Mouse (Mus musculus) intestine, postnatal 0 days (tissue): ENCODE data around the gene Vasp. TPM values are rescaled to one million over a fixed set of nuclear protein-coding genes. Genes with fewer than 3 reads are reported as not detected.

Experiments used
- ATAC-seq: fragments of 200-750 bp; cut with Nextera tagmentation; 2 replicates; pipeline ENCODE4 v1.8.0; 2017; ENCODE audit warnings: mild to moderate bottlenecking, moderate TSS enrichment, moderate library complexity
- H3K27ac ChIP-seq: fragments of 300-500 bp; sonication (generic); 2 replicates; pipeline ENCODE4 v1.5.1; 2014; ENCODE audit warnings: mild to moderate bottlenecking, low read depth, low read length, moderate library complexity
- H3K27me3 ChIP-seq: fragments of 300-500 bp; sonication (generic); replicated peaks from 2 replicates; pipeline ENCODE4 v1.6.1; 2014; ENCODE audit warnings: low read length, mixed read lengths; ENCODE audit not compliant: control insufficient read depth, insufficient read depth
- H3K36me3 ChIP-seq: fragments of 300-500 bp; sonication (generic); 2 replicates; pipeline ENCODE4 v1.6.1; 2014; ENCODE audit warnings: mild to moderate bottlenecking, moderate library complexity; ENCODE audit not compliant: control insufficient read depth, insufficient read depth
- H3K4me1 ChIP-seq: fragments of 300-500 bp; sonication (generic); replicated peaks from 2 replicates; pipeline ENCODE4 v1.6.1; 2014; ENCODE audit warnings: antibody characterized with exemption, low read length, mixed read lengths; ENCODE audit not compliant: control insufficient read depth, insufficient read depth
- H3K4me2 ChIP-seq: fragments of 300-500 bp; sonication (generic); replicated peaks from 2 replicates; pipeline ENCODE4 v1.6.1; 2014; ENCODE audit warnings: low read depth, mild to moderate bottlenecking, moderate library complexity
- H3K4me3 ChIP-seq: fragments of 300-500 bp; sonication (generic); 2 replicates; pipeline ENCODE4 v1.5.1; 2014; ENCODE audit warnings: low read depth, low read length
- H3K9ac ChIP-seq: fragments of 300-500 bp; sonication (generic); 2 replicates; pipeline ENCODE4 v1.6.1; 2014; ENCODE audit warnings: mild to moderate bottlenecking, low read depth, low read length
- H3K9me3 ChIP-seq: fragments of 300-500 bp; sonication (generic); 2 replicates; pipeline ENCODE4 v1.6.1; 2016; ENCODE audit warnings: mixed run types; ENCODE audit not compliant: control insufficient read depth
- CTCF ChIP-seq: sonication (generic); IDR thresholded peaks from 2 replicates; pipeline ENCODE4 v1.5.1; 2016; ENCODE audit warnings: low read depth, mild to moderate bottlenecking, control low read depth, antibody characterized with exemption, moderate library complexity
- WGBS: fragments of 180-500 bp; shearing (Covaris S2); extraction: QIAGEN DNeasy Blood & Tissue Kit; methylation state at CpG from one replicate; pipeline ENCODE4 v1.1.7; 2014; 5-methylcytosine and 5-hydroxymethylcytosine counted together
- polyA plus RNA-seq: library from polyadenylated mRNA; unstranded; fragments of >200 nt; fragmentation: Nextera tagmentation; extraction: Ambion mirVana; gene quantifications from 2 replicates; pipeline ENCODE4 v1.2.1, GENCODE M21; 2015

Gene Vasp
- polyA plus RNA-seq, 1 experiment from 2014 or later = 98.5 TPM

GRCm38 (mm10) chr7:19214369-19214768, 57.2 kb downstream of the Vasp start:
- Histone ChIP-seq H3K9ac (no peak overlapping the region; the same call in 1 of the 2 replicates), H3K27me3 (0 out of 2 replicates have a peak, but pooled peaks cover 7% of the 10 kb centered on the region), H3K4me2 (no peak overlapping the region; the same call in 1 of the 2 replicates), H3K27ac (no peak overlapping the region), H3K4me1 (no peaks in the 10 kb centered on the region), H3K36me3 (no peaks in the 10 kb centered on the region), H3K4me3 (no peak overlapping the region), H3K9me3 (no peaks in the 10 kb centered on the region)
- 70% methylated on average over 7 of the region's 7 CpGs for WGBS
- no peak for TF ChIP-seq CTCF
- ATAC-seq = no peak

GRCm38 (mm10) chr7:19213385-19213784, 58.2 kb downstream of the Vasp start:
- H3K36me3 ChIP-seq = no peaks in the 10 kb centered on the region
- H3K4me2 ChIP-seq = 0 out of 2 replicates have a peak overlapping the region, but pooled peaks have one; percentile 81
- no peak for ATAC-seq
- WGBS = 74% methylated on average over 2 of the region's 2 CpGs
- H3K4me1 ChIP-seq = no peaks in the 10 kb centered on the region
- no peak for TF ChIP-seq CTCF
- H3K4me3 ChIP-seq = no peak overlapping the region
- no peak overlapping the region for H3K9ac ChIP-seq
- H3K27me3 ChIP-seq = 0 out of 2 replicates have a peak, but pooled peaks cover 7% of the 10 kb centered on the region
- no peak overlapping the region for H3K27ac ChIP-seq
- H3K9me3 ChIP-seq = no peaks in the 10 kb centered on the region

- no peak for ATAC-seq
- TF ChIP-seq CTCF = peak; percentile 43
- peak within 1 kb of the TSS; percentile 81 for H3K4me2 ChIP-seq
- no peak within 1 kb of the TSS for H3K27ac ChIP-seq
- WGBS = 2% methylated on average over 27 of the region's 30 CpGs
- peak within 1 kb of the TSS; percentile 44 for H3K4me3 ChIP-seq
- no peak within 1 kb of the TSS for H3K9ac ChIP-seq
- H3K36me3 ChIP-seq = no peaks in the 10 kb centered on the region
- no peaks in the 10 kb centered on the region for H3K4me1 ChIP-seq
- H3K9me3 ChIP-seq = no peaks in the 10 kb centered on the region
- H3K27me3 ChIP-seq = 0 out of 2 replicates have a peak, but pooled peaks cover 7% of the 10 kb centered on the region
These were observed 59.4 kb downstream of the Vasp start, which contains the start of gene Gpr4 for GRCm38 (mm10) chr7:19211996-19212755. Gene Gpr4, plus strand, starts transcription at chr7:19212538.

- no peaks in the 10 kb centered on the region for H3K36me3 ChIP-seq
- H3K9me3 ChIP-seq = no peaks in the 10 kb centered on the region
- no peak overlapping the region for H3K27ac ChIP-seq
- WGBS = 49% methylated on average over 5 of the region's 5 CpGs
- H3K4me1 ChIP-seq = no peaks in the 10 kb centered on the region
- no peak overlapping the region for H3K9ac ChIP-seq
- TF ChIP-seq CTCF = no peak
- no peak overlapping the region for H3K4me2 ChIP-seq
- H3K4me3 ChIP-seq = no peak overlapping the region
- ATAC-seq = no peak
- H3K27me3 ChIP-seq = 0 out of 2 replicates have a peak, but pooled peaks cover 7% of the 10 kb centered on the region
These were observed 60.5 kb downstream of the Vasp start for GRCm38 (mm10) chr7:19211041-19211675.

GRCm38 (mm10) chr7:19210010-19210409, 61.6 kb downstream of the Vasp start:
- ATAC-seq = no peak
- Histone ChIP-seq H3K4me2 (no peak overlapping the region), H3K9ac (no peak overlapping the region), H3K9me3 (no peaks in the 10 kb centered on the region), H3K27ac (no peak overlapping the region), H3K36me3 (peaks cover 11% of the 10 kb centered on the region; the same call in 1 of the 2 replicates), H3K27me3 (0 out of 2 replicates have a peak, but pooled peaks cover 7% of the 10 kb centered on the region), H3K4me3 (no peak overlapping the region), H3K4me1 (no peaks in the 10 kb centered on the region)
- peak; percentile 59 for TF ChIP-seq CTCF
- WGBS = 88% methylated on average over 5 of the region's 5 CpGs

GRCm38 (mm10) chr7:19209494-19209893, 62.1 kb downstream of the Vasp start:
- peaks cover 13% of the 10 kb centered on the region for H3K36me3 ChIP-seq
- no peaks in the 10 kb centered on the region for H3K9me3 ChIP-seq
- no peak overlapping the region for H3K4me3 ChIP-seq
- no peak overlapping the region for H3K9ac ChIP-seq
- no peaks in the 10 kb centered on the region for H3K4me1 ChIP-seq
- no peak for TF ChIP-seq CTCF
- H3K4me2 ChIP-seq = no peak overlapping the region
- 0 out of 2 replicates have a peak, but pooled peaks cover 7% of the 10 kb centered on the region for H3K27me3 ChIP-seq
- 87% methylated on average over 4 of the region's 4 CpGs for WGBS
- no peak overlapping the region for H3K27ac ChIP-seq
- no peak for ATAC-seq
